Mouse (Mus musculus) kidney, embryonic 15.5 days (tissue): ENCODE results near the gene Pcdh7. TPM values are rescaled to one million over a fixed set of nuclear protein-coding genes. Genes with fewer than 3 reads are reported as not detected.

Source experiments
- ATAC-seq: fragments of 200-750 bp; cut with Nextera tagmentation; replicated peaks from 2 replicates; pipeline ENCODE4 v1.8.0; 2017; ENCODE audit warnings: moderate TSS enrichment; ENCODE audit not compliant: low FRiP score
- H3K27ac ChIP-seq: fragments of 300-500 bp; sonication (generic); 2 replicates; pipeline ENCODE4 v1.5.1; 2015; ENCODE audit warnings: mild to moderate bottlenecking, inconsistent platforms
- H3K27me3 ChIP-seq: fragments of 300-500 bp; sonication (generic); 2 replicates; pipeline ENCODE4 v1.6.1; 2015; ENCODE audit warnings: inconsistent platforms
- H3K36me3 ChIP-seq: fragments of 300-500 bp; sonication (generic); 2 replicates; pipeline ENCODE4 v1.6.1; 2015; ENCODE audit warnings: inconsistent platforms
- H3K4me1 ChIP-seq: fragments of 300-500 bp; sonication (generic); 2 replicates; pipeline ENCODE4 v1.6.1; 2015; ENCODE audit warnings: inconsistent platforms
- H3K4me2 ChIP-seq: fragments of 300-500 bp; sonication (generic); 2 replicates; pipeline ENCODE4 v1.6.1; 2015; ENCODE audit warnings: moderate library complexity, mild to moderate bottlenecking, inconsistent platforms
- H3K4me3 ChIP-seq: fragments of 300-500 bp; sonication (generic); replicated peaks from 2 replicates; pipeline ENCODE4 v1.5.1; 2015; ENCODE audit warnings: mild to moderate bottlenecking, inconsistent platforms
- H3K9ac ChIP-seq: fragments of 300-500 bp; sonication (generic); 2 replicates; pipeline ENCODE4 v1.6.1; 2015; ENCODE audit warnings: mild to moderate bottlenecking, inconsistent platforms
- H3K9me3 ChIP-seq: fragments of 300-500 bp; sonication (generic); replicated peaks from 2 replicates; pipeline ENCODE4 v1.6.1; 2016; ENCODE audit warnings: inconsistent platforms
- WGBS: fragments of 180-500 bp; shearing (Covaris S2); methylation state at CpG from one replicate; pipeline ENCODE4 v1.1.7; 2015; ENCODE audit warnings: mixed read lengths; 5-methylcytosine and 5-hydroxymethylcytosine counted together
- polyA plus RNA-seq: library from polyadenylated mRNA; unstranded; fragments of >200 nt; fragmentation: Nextera tagmentation; extraction: Ambion mirVana; gene quantifications from 2 replicates; pipeline ENCODE4 v1.2.1, GENCODE M21; 2015

The Pcdh7 gene
- polyA plus RNA-seq, 1 experiment from 2014 or later = 6.3 TPM

GRCm38 (mm10) chr5:57778093-57778492, 60.3 kb downstream of the Pcdh7 start:
- Histone ChIP-seq H3K27ac (no peak overlapping the region), H3K4me2 (no peak overlapping the region), H3K4me1 (no peaks in the 10 kb centered on the region), H3K9ac (no peak overlapping the region), H3K4me3 (no peak overlapping the region), H3K36me3 (no peaks in the 10 kb centered on the region), H3K9me3 (no peaks in the 10 kb centered on the region), H3K27me3 (no peaks in the 10 kb centered on the region)
- ATAC-seq = no peak
- WGBS = 67% methylated on average over 3 of the region's 3 CpGs

DNA sequence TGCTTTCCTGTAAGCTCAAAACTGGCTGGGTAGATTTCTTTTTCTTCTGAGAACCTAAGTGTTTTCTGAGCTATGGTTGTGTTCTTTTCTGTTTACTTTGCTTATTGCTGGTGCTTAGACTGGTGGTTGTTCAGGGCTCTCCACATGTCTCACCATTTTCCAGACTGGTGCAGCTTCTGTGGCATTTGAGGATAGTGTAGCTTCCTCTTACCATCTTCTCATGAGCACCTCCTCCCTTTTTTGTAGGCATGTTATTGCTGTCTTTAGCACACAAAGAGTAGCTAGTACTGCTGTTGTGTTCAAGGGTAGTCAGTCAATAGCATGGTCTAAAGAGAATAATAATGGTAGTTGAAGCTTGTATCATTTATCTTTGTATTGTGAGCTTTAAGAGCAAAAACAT, 62.2 kb downstream of the Pcdh7 start:
- no peak overlapping the region for H3K9ac ChIP-seq
- H3K36me3 ChIP-seq = no peaks in the 10 kb centered on the region
- no peaks in the 10 kb centered on the region for H3K9me3 ChIP-seq
- no peak for ATAC-seq
- no peak overlapping the region for H3K4me3 ChIP-seq
- H3K27me3 ChIP-seq = no peaks in the 10 kb centered on the region
- H3K4me2 ChIP-seq = no peak overlapping the region
- no peaks in the 10 kb centered on the region for H3K4me1 ChIP-seq
- no peak overlapping the region for H3K27ac ChIP-seq

DNA sequence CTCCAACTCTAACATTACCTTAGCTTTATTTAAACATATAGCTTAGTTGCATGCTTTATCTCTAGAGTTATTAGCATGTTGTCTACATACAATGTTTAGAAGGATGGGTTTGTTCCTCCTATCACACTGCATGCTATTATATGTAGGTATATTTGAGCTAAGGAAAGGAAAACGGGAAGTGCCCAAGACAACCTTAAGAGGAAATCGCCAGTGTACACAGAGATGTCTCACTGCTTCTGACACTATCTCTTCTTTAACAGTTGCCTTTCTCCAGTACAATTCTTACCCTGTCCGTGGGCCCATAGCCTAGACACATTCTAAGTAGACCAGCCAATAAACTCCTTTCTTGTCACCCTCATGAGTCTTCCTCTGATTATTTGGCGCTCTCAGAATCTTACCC, 62.8 kb downstream of the Pcdh7 start:
- Histone ChIP-seq H3K36me3 (no peaks in the 10 kb centered on the region), H3K9me3 (no peaks in the 10 kb centered on the region), H3K27ac (no peak overlapping the region), H3K4me3 (no peak overlapping the region), H3K9ac (no peak overlapping the region), H3K27me3 (no peaks in the 10 kb centered on the region), H3K4me1 (no peaks in the 10 kb centered on the region), H3K4me2 (no peak overlapping the region)
- no peak for ATAC-seq
- WGBS = 83% methylated on average over 4 of the region's 4 CpGs

GRCm38 (mm10) chr5:57781950-57782349, 64.2 kb downstream of the Pcdh7 start:
- no peak overlapping the region for H3K27ac ChIP-seq
- 61% methylated on average over 5 of the region's 5 CpGs for WGBS
- no peaks in the 10 kb centered on the region for H3K9me3 ChIP-seq
- H3K36me3 ChIP-seq = no peaks in the 10 kb centered on the region
- ATAC-seq = peak; percentile 90
- H3K4me1 ChIP-seq = no peaks in the 10 kb centered on the region
- no peak overlapping the region for H3K4me3 ChIP-seq
- H3K4me2 ChIP-seq = no peak overlapping the region
- H3K27me3 ChIP-seq = no peaks in the 10 kb centered on the region
- no peak overlapping the region for H3K9ac ChIP-seq

DNA sequence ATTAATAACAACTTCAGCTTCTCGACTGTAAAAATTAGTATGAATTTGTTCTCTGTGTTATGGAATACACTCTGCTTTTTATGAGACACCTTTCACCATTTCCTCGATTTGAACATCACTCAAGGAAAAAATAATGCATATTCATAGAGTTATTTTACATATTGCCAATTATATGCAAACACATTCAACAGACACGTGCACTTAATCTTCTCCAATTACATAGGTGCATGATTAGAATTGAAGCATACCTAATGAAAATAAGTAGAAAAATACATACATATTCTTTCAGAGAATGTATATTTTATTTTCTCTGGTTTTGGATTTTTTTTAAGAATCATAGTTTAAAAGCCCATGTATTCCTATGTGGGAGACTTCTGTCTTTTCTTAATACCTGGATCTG, 64.8 kb downstream of the Pcdh7 start:
- Histone ChIP-seq H3K9me3 (no peaks in the 10 kb centered on the region), H3K9ac (no peak overlapping the region), H3K27ac (no peak overlapping the region), H3K36me3 (no peaks in the 10 kb centered on the region), H3K4me1 (no peaks in the 10 kb centered on the region), H3K27me3 (no peaks in the 10 kb centered on the region), H3K4me3 (no peak overlapping the region), H3K4me2 (no peak overlapping the region)
- no peak for ATAC-seq
- WGBS = 75% methylated on average over 3 of the region's 3 CpGs

DNA sequence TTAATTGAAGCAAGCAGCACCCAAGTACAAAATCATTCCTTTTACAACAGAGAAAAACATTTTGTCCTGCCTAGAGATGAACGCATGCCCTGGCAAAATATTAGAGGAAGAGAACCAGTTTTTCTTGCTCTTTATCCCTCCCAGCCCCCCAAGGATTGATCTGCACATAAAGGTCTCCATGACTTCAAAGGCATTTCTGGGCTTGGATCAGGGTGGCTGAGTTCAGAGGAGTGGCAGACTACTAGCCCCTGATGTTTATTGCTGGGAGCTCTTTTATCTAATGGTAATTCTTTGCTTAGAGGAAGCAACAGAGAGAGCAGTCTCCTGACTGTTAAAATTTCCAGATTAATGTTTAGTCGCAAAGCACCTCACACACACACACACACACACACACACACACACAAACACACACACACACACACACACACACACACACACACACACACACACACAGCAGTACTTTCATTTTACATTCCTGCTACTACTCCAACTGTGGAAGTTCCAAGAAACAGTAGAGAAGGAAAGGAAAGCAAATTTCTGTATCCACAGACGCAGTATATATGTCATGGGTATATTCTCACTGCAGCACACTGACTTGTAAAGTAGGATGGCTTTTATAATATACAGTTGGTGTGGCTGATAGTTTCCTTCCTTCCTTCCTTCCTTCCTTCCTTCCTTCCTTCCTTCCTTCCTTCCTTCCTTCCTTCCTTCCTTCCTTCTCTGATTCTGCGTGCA, 71.2 kb downstream of the Pcdh7 start:
- H3K9me3 ChIP-seq = no peaks in the 10 kb centered on the region
- peaks cover 3% of the 10 kb centered on the region; the same call in 1 of the 2 replicates for H3K4me1 ChIP-seq
- 52% methylated on average over 4 of the region's 4 CpGs for WGBS
- H3K27ac ChIP-seq = peak overlapping the region; percentile 58
- no peaks in the 10 kb centered on the region for H3K27me3 ChIP-seq
- ATAC-seq = peak; percentile 76
- H3K36me3 ChIP-seq = no peaks in the 10 kb centered on the region
- H3K4me3 ChIP-seq = no peak overlapping the region
- H3K4me2 ChIP-seq = no peak overlapping the region
- H3K9ac ChIP-seq = no peak overlapping the region

DNA sequence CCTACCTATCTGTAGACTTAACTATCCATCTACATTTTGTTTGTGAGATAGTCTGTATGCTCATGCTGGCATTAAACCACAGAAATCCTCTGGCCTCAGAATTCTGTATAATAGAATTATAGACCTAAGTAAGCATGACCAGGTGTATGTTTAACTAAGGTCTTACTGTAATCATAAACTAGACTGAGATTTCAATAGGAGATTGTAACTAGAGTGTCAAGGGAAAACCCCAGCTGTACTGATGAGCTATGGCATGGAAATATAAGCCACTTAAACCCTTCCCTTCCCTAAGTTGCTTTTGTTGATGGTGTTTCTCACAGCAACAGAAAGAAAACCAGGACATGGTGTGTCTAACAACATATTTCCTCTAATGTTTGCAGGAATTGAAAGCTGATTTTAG, 78.6 kb downstream of the Pcdh7 start:
- Histone ChIP-seq H3K4me1 (0 out of 2 replicates have a peak, but pooled peaks cover 3% of the 10 kb centered on the region), H3K9me3 (no peaks in the 10 kb centered on the region), H3K9ac (no peak overlapping the region), H3K27me3 (no peaks in the 10 kb centered on the region), H3K36me3 (no peaks in the 10 kb centered on the region), H3K4me2 (no peak overlapping the region), H3K4me3 (no peak overlapping the region), H3K27ac (0 out of 2 replicates have a peak overlapping the region, but pooled peaks have one; percentile 45)
- peak; percentile 81; the same call in 1 of the 2 replicates for ATAC-seq

GRCm38 (mm10) chr5:57797951-57798670, 80.3 kb downstream of the Pcdh7 start:
- peak; percentile 54; the same call in 1 of the 2 replicates for ATAC-seq
- H3K4me2 ChIP-seq = no peak overlapping the region
- no peak overlapping the region for H3K4me3 ChIP-seq
- H3K27ac ChIP-seq = no peak overlapping the region
- H3K9ac ChIP-seq = no peak overlapping the region
- H3K9me3 ChIP-seq = no peaks in the 10 kb centered on the region
- H3K27me3 ChIP-seq = no peaks in the 10 kb centered on the region
- 55% methylated on average over 7 of the region's 7 CpGs for WGBS
- no peaks in the 10 kb centered on the region for H3K36me3 ChIP-seq
- H3K4me1 ChIP-seq = 0 out of 2 replicates have a peak, but pooled peaks cover 3% of the 10 kb centered on the region

DNA sequence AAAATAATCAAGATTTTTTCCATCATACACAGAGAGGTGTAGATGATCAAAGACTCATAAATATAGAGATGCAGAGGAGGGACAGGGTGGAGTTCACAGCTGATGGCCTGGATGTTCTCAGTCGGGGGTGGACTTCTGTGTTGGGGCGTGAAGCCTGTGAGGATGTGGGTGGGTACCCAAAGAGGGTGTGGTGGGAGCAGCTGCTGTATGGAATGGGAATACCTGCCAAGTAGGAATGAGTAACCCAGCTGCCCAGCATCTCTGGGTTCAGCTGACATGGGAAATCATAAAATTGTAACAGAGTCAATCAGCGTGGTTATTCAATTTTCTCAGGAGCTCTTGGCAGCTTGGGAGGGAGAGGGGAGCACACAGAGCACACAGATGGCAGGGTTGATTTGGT, 85.3 kb downstream of the Pcdh7 start:
- WGBS = 75% methylated on average over 3 of the region's 3 CpGs
- no peaks in the 10 kb centered on the region for H3K27me3 ChIP-seq
- no peak overlapping the region for H3K9ac ChIP-seq
- no peak for ATAC-seq
- no peak overlapping the region for H3K4me2 ChIP-seq
- no peak overlapping the region for H3K4me3 ChIP-seq
- H3K4me1 ChIP-seq = 0 out of 2 replicates have a peak, but pooled peaks cover 2% of the 10 kb centered on the region
- H3K36me3 ChIP-seq = no peaks in the 10 kb centered on the region
- H3K9me3 ChIP-seq = no peaks in the 10 kb centered on the region
- no peak overlapping the region for H3K27ac ChIP-seq

- no peak overlapping the region for H3K4me3 ChIP-seq
- H3K27me3 ChIP-seq = no peaks in the 10 kb centered on the region
- H3K9me3 ChIP-seq = no peaks in the 10 kb centered on the region
- H3K4me1 ChIP-seq = 0 out of 2 replicates have a peak, but pooled peaks cover 2% of the 10 kb centered on the region
- H3K27ac ChIP-seq = no peak overlapping the region
- no peak overlapping the region for H3K9ac ChIP-seq
- H3K4me2 ChIP-seq = no peak overlapping the region
- 56% methylated on average over 5 of the region's 5 CpGs for WGBS
- 0 out of 2 replicates have a peak, but pooled peaks have one; percentile 60 for ATAC-seq
- no peaks in the 10 kb centered on the region for H3K36me3 ChIP-seq
Observed at GRCm38 (mm10) chr5:57803890-57804289, 86.1 kb downstream of the Pcdh7 start.

GRCm38 (mm10) chr5:57807350-57807749, 89.6 kb downstream of the Pcdh7 start:
- Histone ChIP-seq H3K27ac (no peak overlapping the region), H3K27me3 (no peaks in the 10 kb centered on the region), H3K9me3 (no peaks in the 10 kb centered on the region), H3K4me3 (no peak overlapping the region), H3K9ac (no peak overlapping the region), H3K4me2 (no peak overlapping the region), H3K36me3 (no peaks in the 10 kb centered on the region), H3K4me1 (0 out of 2 replicates have a peak, but pooled peaks cover 2% of the 10 kb centered on the region)
- 65% methylated on average over 2 of the region's 2 CpGs for WGBS
- ATAC-seq = no peak

DNA sequence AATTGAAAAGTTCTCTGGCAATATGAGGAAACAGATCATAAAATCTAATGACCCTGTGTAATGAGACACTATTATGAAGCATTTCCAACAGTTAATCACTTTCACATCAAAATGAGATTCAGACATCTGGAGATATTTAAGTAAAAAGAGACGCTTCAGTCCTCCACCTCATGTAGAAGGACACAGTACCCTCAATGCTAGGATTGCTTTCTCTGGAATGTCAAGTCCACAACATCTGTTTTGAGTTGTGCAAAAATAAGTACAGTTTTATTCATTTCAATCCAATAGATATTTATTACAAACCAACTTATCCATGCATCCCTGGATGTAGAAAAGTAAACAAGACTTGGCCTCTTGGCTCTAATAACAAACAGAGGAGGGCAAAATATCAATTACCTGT, 92.9 kb downstream of the Pcdh7 start:
- Histone ChIP-seq H3K27ac (no peak overlapping the region), H3K9ac (no peak overlapping the region), H3K36me3 (no peaks in the 10 kb centered on the region), H3K27me3 (no peaks in the 10 kb centered on the region), H3K4me3 (no peak overlapping the region), H3K9me3 (no peaks in the 10 kb centered on the region), H3K4me2 (no peak overlapping the region), H3K4me1 (no peaks in the 10 kb centered on the region)
- no peak for ATAC-seq
- WGBS = 52% methylated on average over 1 of the region's 1 CpGs
